13 mouse cellular contexts compared by ENCODE assay signal in genomic region chr10:70181279-70181972, GRCm38 (mm10). TPM values are rescaled to one million over a fixed set of nuclear protein-coding genes. Genes with fewer than 3 reads are reported as not detected.
DNase-seq lines count a peak whose midpoint lies in the region; ATAC-seq and TF ChIP-seq lines count a peak whose summit lies in the region.
"Had no signal": no experiment of that assay in that cellular context is flagged by ENCODE, and none has a peak within 500 bp of the region (broad histone marks: within the 10 kb centered on the region; RNA-seq: fewer than 3 reads in every experiment).

No protein-coding gene starts in this region.

- no peak overlapping the region for H3K4me3 ChIP-seq in intestine, postnatal 0 days (ENCODE audit: low read depth, low read length)
- H3K4me3 ChIP-seq in intestine, embryonic 15.5 days (replicated peaks): no peak overlapping the region
- H3K4me3 ChIP-seq in embryonic facial prominence, embryonic 15.5 days (replicated peaks): no peak overlapping the region
- no peak overlapping the region for H3K4me3 ChIP-seq in lung, postnatal 0 days (ENCODE audit: low read depth, low read length)
- H3K4me3 ChIP-seq: forebrain, embryonic 12.5 days had no signal

- peaks cover 35% of the 10 kb centered on the region for H3K36me3 ChIP-seq in intestine, postnatal 0 days (ENCODE audit: control insufficient read depth, insufficient read depth)
- H3K36me3 ChIP-seq in intestine, embryonic 15.5 days: no peaks in the 10 kb centered on the region
- peaks cover 23% of the 10 kb centered on the region for H3K36me3 ChIP-seq in embryonic facial prominence, embryonic 15.5 days
- no peaks in the 10 kb centered on the region; the same call in none of the 2 replicates for H3K36me3 ChIP-seq in lung, postnatal 0 days (ENCODE audit: insufficient read depth, low read length)

- TF ChIP-seq EP300 in lung, postnatal 0 days (IDR thresholded peaks at IDR 0.05): 0 out of 2 replicates have a peak, but pooled peaks have one; percentile 25

- no peak overlapping the region for H3K27ac ChIP-seq in intestine, postnatal 0 days (ENCODE audit: low read depth, low read length)
- H3K27ac ChIP-seq in intestine, embryonic 15.5 days: no peak overlapping the region
- H3K27ac ChIP-seq in embryonic facial prominence, embryonic 15.5 days (replicated peaks): no peak overlapping the region
- H3K27ac ChIP-seq in lung, postnatal 0 days (ENCODE audit: low read length): no peak overlapping the region
- H3K27ac ChIP-seq: forebrain, embryonic 12.5 days; liver, embryonic 14.5 days had no signal

- H3K9me3 ChIP-seq in intestine, postnatal 0 days (ENCODE audit: control insufficient read depth): no peaks in the 10 kb centered on the region
- H3K9me3 ChIP-seq in intestine, embryonic 15.5 days: no peaks in the 10 kb centered on the region
- H3K9me3 ChIP-seq in embryonic facial prominence, embryonic 15.5 days (replicated peaks): no peaks in the 10 kb centered on the region
- H3K9me3 ChIP-seq in lung, postnatal 0 days (ENCODE audit: low read length): no peaks in the 10 kb centered on the region
- H3K9me3 ChIP-seq: forebrain, embryonic 12.5 days; G1E had no signal

- ATAC-seq in intestine, postnatal 0 days: peak; percentile 45; the same call in 1 of the 2 replicates
- ATAC-seq in intestine, embryonic 15.5 days: no peak
- ATAC-seq in embryonic facial prominence, embryonic 15.5 days (ENCODE audit: insufficient number of reproducible peaks, low FRiP score, low TSS enrichment, low read depth): 0 out of 2 replicates have a peak, but pooled peaks have one; percentile 48
- ATAC-seq in lung, postnatal 0 days: peak; percentile 51

- H3K4me2 ChIP-seq in intestine, postnatal 0 days (replicated peaks; ENCODE audit: low read depth): no peak overlapping the region
- no peak overlapping the region for H3K4me2 ChIP-seq in intestine, embryonic 15.5 days (replicated peaks)
- no peak overlapping the region for H3K4me2 ChIP-seq in embryonic facial prominence, embryonic 15.5 days (replicated peaks)
- H3K4me2 ChIP-seq in lung, postnatal 0 days (replicated peaks; ENCODE audit: low read depth, low read length): no peak overlapping the region
- H3K4me2 ChIP-seq: forebrain, embryonic 12.5 days had no signal

- H3K9ac ChIP-seq in intestine, postnatal 0 days (ENCODE audit: low read depth, low read length): no peak overlapping the region
- no peak overlapping the region for H3K9ac ChIP-seq in intestine, embryonic 15.5 days
- H3K9ac ChIP-seq in embryonic facial prominence, embryonic 15.5 days: no peak overlapping the region
- no peak overlapping the region for H3K9ac ChIP-seq in lung, postnatal 0 days (replicated peaks; ENCODE audit: low read depth)
- H3K9ac ChIP-seq: forebrain, embryonic 12.5 days; liver, embryonic 14.5 days had no signal

- peak; percentile 93 to 95 for DNase-seq in kidney, adult 8-10 months
- DNase-seq in lung, postnatal 0 days (ENCODE audit: low spot score): peak; percentile 49
- DNase-seq in frontal cortex, postnatal 25 days (ENCODE audit: low spot score in 2 of 2): no peak
- no peak for DNase-seq in frontal cortex, adult 2 months (ENCODE audit: extremely low spot score in 1 of 2, low spot score in 1 of 2)
- DNase-seq: cerebellum, adult 11 months; gastrocnemius, postnatal 14 days; right cerebral cortex, postnatal 25 days had no signal

- no peaks in the 10 kb centered on the region for H3K27me3 ChIP-seq in intestine, postnatal 0 days (replicated peaks; ENCODE audit: control insufficient read depth, insufficient read depth, low read length)
- no peaks in the 10 kb centered on the region for H3K27me3 ChIP-seq in intestine, embryonic 15.5 days (replicated peaks)
- H3K27me3 ChIP-seq in embryonic facial prominence, embryonic 15.5 days: no peaks in the 10 kb centered on the region
- no peaks in the 10 kb centered on the region for H3K27me3 ChIP-seq in lung, postnatal 0 days (replicated peaks; ENCODE audit: insufficient read depth, low read length)
- H3K27me3 ChIP-seq: forebrain, embryonic 12.5 days had no signal

- no peaks in the 10 kb centered on the region for H3K4me1 ChIP-seq in intestine, postnatal 0 days (replicated peaks; ENCODE audit: control insufficient read depth, insufficient read depth, low read length)
- no peaks in the 10 kb centered on the region for H3K4me1 ChIP-seq in intestine, embryonic 15.5 days (replicated peaks)
- peaks cover 12% of the 10 kb centered on the region; the same call in 1 of the 2 replicates for H3K4me1 ChIP-seq in embryonic facial prominence, embryonic 15.5 days
- H3K4me1 ChIP-seq in lung, postnatal 0 days (ENCODE audit: insufficient read depth, low read depth, low read length): peaks cover 5% of the 10 kb centered on the region; the same call in 1 of the 2 replicates

- TF ChIP-seq CTCF in intestine, postnatal 0 days (IDR thresholded peaks at IDR 0.05; ENCODE audit: low read depth): no peak
- TF ChIP-seq CTCF in lung, postnatal 0 days (IDR thresholded peaks at IDR 0.05): no peak

- WGBS in intestine, postnatal 0 days: 70% methylated on average over 11 of the region's 11 CpGs
- 74% methylated on average over 11 of the region's 11 CpGs for WGBS in intestine, embryonic 15.5 days
- WGBS in embryonic facial prominence, embryonic 15.5 days: 81% methylated on average over 11 of the region's 11 CpGs
- WGBS in lung, postnatal 0 days: 51% methylated on average over 11 of the region's 11 CpGs

RNA-seq across cellular contexts. Expression of gene Mrln, which starts 23.0 kb away (rescaled TPM):
- polyA plus RNA-seq in intestine, postnatal 0 days (2015; fragmentation: Nextera tagmentation; extraction: Ambion mirVana): not detected in 2 replicates
- 0.98 and 1.3 TPM in 2 replicates for polyA plus RNA-seq in intestine, embryonic 15.5 days (2015; fragmentation: Nextera tagmentation; extraction: Ambion mirVana)
- 23.9 and 30.1 TPM in 2 replicates for polyA plus RNA-seq in embryonic facial prominence, embryonic 15.5 days (2015; fragmentation: Nextera tagmentation; extraction: Ambion mirVana)
- polyA plus RNA-seq in lung, postnatal 0 days (2015; fragmentation: Nextera tagmentation; extraction: Ambion mirVana): 1.6 and 1.8 TPM in 2 replicates
- polyA plus RNA-seq in frontal cortex, adult 2 months (2012; rRNA removed): 0.36 and 0.95 TPM in 2 replicates
- polyA plus RNA-seq: G1E had no signal

Comparison
In these comparisons a context has a peak if more than half of its experiments do, and no peak if none do; other contexts are left out.
1. DNase-seq: peak in kidney, adult 8-10 months (2 of 2) and lung, postnatal 0 days (single experiment); none in frontal cortex, postnatal 25 days (0 of 2) and frontal cortex, adult 2 months (0 of 2).